Mouse (Mus musculus): ENCODE measurements around the gene Dab1.

The Dab1 gene

DNA sequence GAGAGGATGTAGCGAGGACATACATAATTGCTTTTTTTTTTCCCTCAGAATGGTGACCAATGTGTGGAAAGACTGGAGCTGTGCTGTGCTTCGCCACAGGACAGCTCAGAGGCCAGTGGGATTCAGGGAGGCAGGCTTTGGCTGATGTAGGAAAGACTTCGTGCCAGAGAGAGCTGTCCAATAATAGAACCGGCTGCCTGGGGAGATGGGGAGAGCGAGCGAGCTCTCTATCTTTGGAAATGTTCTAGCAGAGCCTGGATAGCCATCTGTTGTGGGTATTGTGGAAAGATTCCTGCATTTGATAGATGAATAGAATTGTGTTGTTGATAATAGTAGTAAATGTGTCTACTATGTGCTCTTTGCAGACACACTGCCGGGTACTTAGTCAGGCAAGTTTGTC, 833.4 kb downstream of the Dab1 start:
- DNase-seq (ENCODE audit: low spot score), result peak; percentile 80

DNA sequence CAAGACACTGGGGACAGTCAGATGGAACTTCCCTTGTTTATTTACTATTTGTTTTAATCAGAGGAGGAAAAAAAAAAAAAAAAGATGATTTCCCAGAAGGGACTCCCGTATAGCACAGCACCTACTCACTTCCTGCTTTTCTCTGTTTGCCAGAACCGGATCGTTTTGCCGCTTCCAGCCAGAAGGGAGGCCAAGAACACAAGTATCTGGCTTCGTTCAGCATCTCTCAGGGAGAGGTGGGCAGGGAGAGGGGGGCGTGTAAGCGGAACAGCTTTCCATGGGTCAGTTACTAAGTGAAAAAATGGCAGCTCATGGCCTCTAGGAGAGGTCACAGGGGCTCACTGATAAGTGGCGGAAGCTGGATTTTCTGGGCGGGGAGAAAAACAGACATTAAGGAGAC, 836.0 kb downstream of the Dab1 start:
- DNase-seq (ENCODE audit: low spot score), result no peak

DNA sequence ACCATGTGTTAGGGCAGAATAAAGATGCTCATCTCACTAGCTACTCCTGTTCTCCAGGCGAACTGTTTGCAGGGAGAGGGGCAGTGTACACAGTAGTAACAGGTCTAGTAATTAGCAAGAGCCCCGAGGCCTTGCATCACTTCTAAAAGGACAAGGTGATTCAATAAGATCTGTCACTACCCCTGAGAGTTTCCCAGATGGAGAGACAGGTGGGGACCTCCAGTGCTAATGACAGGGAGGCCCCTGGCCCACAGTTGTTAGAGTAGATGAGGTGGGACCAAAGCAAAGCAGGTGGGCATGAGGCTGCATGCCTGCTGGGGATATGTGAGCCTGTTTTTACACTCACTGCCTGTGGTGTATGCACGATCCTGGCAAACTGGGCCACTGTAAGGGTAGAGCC, 836.6 kb downstream of the Dab1 start:
- no peak for DNase-seq (ENCODE audit: low spot score)

DNA sequence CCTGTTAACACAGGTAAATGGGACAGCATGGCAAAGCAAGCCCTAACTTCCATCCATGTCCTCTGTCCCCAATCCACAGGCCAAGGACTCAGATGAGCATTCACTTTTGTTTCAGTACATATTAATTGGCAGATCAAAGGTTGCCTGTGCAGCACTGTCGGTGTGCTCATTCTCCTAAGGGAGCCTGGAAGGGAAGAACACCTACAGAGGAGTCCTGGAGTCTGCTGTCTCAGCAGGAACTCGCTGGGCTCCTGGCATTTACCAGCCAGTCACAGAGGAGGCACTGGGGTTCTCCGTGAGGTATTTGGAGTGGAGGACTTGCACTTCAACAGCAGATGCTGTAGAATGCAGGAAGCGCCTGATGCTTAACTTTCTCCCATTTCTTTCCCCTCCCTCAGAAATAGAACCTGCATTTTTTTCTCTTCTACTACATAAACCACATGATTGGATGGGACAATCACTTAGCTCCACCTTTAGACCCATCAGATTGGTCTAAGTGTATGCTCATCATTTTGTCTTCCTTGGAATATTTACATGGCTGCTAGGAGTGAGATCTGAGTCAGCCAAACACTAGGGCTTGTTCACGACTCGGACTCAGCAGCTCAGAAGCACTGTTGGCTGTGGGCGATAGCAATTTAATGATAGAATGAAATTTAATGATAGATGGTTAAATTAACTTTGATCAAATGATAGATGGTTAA, 837.2 kb downstream of the Dab1 start:
- no peak for DNase-seq (ENCODE audit: low spot score)

DNA sequence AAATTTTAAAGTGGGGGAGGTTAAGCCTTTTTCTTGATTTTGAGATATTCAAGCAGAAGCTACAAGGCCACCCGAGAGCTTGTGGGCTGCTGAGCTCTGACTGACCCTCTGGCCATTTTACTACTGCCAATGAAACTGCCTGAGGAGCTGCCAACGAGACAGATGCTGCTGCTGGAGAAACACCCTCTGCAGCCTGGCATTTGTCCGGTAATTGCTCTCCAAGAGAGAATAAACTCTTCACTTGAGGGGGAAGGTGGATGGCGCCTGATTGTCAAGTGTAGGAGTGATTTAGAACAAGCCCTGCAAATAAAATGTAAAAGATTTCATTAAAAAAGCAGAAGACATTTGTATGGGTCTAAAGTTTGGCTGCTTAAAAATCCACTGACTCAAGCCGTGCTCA, 839.6 kb downstream of the Dab1 start:
- peak; percentile 65 for DNase-seq (ENCODE audit: low spot score)

DNA sequence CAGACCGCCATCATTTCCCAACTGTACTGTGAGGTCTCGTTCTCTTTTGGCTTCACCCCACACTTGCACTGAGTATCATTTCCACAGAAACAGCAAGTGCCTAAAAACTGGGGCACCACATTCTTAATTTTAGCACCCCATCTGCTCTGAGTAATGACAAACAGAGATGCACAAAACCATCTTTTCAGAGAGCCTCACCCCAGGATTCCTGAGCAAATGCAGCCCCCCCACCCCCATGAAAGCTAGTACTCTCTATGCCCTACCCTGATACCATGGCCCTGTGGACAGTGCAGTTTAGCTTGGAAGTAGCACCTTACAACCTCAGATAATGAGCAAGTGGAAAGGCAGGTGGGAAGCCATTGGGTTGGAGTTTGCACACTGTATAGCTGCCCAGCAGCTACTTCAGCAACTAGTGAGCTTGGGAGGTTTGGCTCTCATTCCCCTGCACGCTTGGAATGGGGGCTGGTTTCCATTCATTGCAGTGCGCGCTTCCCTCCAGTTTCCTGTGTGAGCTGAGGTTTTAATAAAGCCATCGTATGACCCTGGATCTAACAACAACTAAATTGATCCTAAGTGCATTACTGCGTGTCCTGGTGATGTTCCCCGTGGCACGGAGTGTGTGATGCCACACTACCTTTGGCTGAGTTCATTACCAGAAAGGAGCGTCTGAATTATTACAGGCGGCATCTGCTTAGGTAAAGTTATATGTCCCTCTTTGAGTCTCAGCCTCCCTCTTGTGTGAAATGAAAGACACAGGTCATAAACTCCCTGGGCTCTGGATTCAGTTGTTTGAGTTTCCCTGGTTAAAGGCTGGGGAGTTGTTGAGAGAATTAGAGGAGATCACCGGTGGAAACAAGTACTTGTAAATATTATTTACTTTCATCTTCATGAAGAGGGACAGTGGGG, 842.2 kb downstream of the Dab1 start:
- DNase-seq (ENCODE audit: low spot score), result peak; percentile 44

DNA sequence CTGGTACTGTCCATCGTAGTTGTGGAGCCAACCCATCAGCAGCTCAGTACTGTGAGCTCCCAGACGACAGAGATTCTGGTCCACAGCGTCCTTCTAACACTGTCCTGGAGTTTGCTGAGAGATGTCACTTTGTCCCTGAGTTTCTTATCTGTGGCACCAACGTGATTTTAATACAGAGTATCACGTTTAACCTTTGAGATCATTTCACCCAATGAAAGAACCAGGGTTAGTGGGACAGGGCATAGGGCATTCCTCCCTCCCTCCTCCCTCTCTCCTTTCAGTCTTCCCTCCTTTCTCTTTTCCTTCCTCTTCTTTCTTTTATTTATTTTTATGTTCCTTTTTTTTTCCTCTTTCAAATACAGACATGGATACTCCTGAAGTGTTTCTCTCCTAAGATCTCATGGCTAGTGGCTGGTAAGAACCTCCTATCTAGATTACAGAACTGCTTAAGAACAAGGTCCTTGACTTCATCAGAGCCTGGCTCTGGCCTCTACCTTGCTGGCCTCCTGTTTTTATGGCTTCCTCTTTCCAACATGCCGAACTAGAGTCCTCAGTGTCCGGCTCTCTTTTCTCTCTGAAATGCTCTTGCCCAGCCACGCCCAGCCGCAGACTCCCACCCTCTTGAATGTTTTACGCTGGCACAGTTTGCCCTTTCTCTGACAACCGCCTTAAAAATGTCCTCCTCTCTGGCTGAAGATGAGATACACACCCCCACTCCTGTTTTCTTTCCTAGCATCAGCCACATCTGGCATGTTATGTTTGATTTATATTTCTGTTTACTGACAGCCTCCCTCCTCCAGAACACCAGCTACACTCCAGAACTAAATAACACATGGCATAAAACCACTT, 844.0 kb downstream of the Dab1 start:
- no peak for DNase-seq (ENCODE audit: low spot score)

DNA sequence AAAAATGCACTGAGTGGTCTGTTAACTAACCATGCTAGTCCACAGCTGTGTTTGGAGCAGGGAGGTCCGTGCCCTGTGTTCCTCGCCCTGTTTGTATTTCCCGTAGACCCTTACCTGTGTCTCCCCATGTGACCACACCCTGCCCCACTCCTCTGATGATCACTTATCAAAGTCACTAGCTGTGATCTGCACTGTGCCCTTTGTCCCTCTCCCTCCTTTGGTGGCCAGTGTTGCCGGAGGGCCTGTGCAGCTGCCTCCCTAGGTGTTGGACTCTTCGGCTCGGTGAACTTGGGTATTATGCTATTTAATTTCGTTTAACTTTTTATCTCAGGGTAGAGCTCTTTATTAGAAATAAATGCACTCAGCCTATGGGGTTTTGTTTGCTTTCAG, 844.6 kb downstream of the Dab1 start:
- no peak for DNase-seq (ENCODE audit: low spot score)

DNA sequence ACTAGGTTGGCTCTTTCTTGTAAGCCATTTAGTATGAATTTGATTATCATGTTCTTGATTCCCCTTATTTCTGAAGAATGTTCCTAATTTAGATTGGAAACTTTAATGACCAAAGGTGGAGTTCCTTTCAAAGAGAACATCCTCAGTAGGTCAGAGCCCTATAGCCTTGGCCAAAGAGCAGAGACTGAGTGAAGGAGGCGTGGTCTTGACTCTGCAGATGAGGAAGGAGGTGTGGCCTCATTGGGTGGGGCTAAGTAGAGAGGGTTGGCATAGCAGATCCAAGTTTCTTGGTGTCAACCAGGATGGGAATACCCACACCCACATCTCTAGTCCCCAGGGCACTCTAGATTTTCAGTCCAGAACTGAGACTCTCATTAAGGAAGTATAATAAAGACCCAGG, 846.4 kb downstream of the Dab1 start:
- DNase-seq (ENCODE audit: low spot score), result no peak

DNA sequence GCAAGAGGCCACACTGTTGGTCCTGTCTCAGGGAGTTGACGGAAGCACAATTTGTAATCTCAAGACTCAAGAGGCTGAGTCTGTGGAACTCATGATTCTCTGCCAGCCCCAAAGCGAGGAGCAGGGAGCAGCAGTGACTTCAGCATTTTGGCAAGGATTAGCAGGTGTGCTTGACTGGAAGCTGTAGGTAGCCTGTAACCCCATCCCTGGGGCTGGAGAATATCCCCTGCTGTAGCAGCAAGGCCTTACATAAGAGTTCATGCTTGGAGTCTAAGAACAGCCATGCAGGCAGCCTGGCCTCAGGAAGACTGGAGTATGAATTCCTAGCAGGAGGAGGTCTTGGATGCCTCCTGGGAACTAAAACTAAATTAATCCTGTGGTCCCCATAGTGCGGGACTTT, 849.5 kb downstream of the Dab1 start:
- DNase-seq (ENCODE audit: low spot score), result no peak

DNA sequence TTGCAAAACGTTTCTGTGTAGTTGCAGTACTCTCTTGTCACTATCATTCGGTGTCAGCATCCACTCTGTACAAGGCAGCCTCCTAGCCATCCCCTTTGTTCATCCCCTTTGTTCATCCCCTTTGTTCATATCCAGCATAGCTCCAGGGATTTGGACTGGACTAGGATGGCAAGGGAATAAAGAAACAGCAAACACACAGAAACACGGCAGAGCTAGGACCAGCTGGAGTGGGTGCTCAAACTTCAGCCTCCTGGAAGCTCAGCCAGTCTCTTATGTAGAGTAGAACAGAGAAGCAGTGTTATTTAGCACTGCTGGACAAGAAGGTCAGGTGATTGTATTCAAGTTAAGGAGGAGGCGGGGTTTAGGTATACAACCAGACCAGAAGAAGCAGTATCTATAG, 853.8 kb downstream of the Dab1 start:
- no peak for DNase-seq (ENCODE audit: low spot score)

DNA sequence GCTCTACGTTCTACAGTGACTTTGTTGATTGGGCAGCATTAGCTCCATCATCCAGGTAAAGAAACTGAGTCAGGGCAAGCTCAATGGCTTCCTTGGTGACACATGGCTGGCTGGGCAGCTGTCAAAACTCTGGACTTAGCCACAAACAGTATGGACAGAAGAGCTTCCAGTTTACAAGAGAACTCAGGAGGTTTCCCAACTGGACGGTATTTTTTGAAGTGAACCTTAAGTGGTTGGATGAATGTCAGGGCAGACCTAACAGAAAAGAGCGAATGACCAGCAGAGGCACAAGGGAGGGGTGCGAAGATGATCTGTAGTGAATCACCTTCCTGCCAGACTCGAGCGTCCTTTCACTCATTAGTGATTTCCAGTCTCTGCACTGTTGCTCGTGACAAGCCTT, 857.7 kb downstream of the Dab1 start:
- no peak for DNase-seq (ENCODE audit: low spot score)

DNA sequence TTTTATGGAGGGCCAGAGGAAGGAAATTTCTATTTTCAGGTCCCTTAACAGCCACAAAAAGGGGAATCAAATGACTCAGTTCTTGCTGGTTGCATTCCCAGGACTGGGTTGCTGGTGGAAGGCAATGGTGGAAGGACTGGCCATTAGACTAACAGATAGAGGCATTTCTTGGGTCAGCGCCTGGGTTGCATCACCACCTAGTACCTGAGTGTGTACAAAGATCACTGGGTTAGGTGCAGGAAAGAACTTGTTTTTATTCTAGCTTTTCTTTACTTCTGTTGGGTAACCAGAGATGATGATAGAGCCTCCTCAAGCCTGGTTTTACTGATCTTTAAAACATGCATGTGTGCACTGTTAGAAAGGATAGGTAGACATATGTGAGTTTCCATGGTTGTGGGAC, 864.8 kb downstream of the Dab1 start:
- no peak for DNase-seq (ENCODE audit: low spot score)

DNA sequence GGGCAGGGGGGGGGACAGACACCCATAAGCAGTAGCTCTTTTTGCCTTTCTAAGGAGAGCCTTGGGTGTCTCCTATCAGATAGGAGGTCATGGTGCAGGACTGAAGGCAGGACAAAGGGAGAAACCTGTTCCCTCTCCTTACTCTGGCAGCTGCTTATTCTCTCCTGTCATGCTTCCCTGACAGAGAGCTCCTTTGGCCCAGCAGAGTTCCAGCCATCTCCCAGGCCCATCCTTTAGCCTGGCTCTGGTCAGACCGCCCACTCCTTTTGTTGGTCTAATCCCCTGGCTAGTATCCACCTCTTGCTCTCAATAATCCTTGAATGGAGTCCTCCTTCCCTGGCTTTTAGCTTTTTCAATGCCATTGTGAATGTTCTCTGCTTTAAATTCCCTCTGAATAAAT, 878.1 kb downstream of the Dab1 start:
- no peak for DNase-seq (ENCODE audit: low spot score)

DNA sequence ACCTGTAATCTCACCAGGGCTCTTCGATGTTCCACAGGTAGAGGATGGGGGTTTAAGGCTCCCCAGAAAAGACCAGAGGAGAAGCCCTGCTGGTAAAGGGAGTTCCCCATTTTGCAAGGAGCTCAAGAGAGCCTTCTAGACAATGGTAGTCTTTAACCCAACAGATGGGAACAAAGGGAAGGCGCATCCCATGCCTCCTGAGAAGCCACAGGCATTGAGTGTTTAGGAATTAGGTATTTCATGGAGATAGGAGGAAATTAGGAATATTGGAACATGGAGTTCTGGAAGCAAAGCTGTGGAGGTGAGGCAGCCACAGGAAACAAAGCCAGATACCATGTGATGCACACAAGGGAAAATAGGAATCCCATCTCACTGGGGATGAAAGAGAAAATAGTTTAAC, 881.0 kb downstream of the Dab1 start:
- no peak for DNase-seq (ENCODE audit: low spot score)

DNA sequence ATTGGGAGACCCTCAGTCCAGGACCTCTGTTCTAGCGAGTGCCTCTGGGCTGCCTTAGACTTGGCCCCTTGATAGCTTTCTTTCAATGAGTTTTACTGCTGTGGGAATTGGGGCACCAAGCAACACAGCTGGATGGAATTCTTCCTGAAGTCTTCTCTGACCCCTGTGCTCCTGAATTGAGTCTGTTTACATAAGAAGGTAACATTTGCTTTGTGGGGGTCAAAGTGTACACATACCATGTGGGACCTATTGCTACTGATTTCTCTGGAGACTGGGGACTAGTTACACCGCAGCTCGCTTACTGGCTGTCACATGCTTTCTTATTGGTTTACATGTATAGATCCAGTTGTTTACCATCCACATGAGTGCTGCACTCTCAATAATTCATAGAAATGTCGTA, 881.5 kb downstream of the Dab1 start:
- no peak for DNase-seq (ENCODE audit: low spot score)

DNA sequence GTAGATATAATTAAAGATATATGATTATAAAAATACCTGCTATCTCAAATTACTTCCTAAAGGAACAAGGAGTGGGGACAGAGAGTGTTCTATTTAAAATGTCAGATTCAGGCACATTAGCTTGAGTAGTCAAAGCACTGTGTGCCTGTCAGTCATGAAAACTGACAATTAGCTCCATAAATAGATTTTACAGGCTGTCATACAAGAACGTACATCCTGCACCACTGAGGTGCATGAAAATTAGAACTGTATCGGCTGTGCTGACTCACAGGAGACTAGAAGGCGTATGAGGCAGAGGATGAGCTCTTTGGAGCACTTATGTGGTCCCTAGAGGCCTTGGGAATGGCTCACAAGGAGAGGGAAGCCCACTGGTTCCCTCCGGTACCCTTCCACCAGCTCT, 882.1 kb downstream of the Dab1 start:
- DNase-seq (ENCODE audit: low spot score), result no peak

DNA sequence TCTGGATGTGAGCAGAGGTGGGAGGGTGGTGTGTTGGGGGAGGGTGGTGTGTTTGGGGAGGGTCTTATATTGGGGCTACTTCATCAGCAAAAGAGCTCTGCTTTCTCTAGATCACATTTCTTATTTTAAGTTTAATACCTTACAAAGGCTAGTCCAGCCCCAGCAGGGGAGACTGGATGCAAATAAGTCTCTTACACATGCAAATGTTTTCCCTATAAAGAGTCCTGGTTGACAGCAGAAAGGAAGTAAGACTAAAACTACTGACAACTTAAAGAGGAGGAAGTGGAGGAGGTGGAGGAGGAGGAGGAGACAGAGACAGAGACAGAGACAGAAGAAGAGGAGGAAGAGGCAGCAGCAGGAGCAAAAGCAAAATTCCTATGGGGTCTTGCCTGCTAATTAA, 885.8 kb downstream of the Dab1 start:
- DNase-seq (ENCODE audit: low spot score), result no peak

DNA sequence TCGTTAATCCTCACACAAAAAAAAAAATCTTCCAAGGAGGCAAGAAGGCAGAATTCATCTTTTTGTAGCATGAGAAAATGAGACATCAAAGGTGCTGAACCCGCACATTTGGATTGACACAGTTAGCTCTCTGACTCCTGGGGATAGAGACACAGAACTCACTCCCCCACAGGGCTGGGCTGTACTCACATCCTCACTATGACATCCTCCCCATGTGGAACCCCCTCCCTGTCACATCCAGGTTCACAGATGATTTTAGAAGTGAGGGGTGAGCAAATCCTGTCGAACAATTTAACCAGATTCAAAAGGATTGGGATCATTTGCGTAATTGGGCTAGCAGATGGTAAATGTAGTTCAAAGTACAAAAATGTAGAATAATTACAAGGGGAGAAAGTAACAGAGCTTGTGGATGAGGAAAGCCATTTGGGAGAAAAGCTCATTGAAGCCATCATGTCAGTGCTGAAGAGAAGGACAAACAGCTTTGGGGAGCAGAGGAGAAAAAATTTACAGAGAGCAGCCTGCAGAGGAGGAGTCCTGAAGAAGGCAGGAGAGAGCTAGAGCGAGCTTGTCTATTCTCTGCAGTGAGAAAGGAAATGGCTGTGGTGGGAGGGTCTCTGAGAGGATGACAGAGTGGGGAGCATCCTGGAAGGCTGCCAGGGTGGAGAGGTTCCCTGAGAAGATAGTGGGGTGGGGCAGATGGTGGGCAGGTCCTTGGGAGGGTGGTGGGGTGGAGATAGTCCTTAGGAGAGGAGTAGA, 890.2 kb downstream of the Dab1 start:
- no peak for DNase-seq (ENCODE audit: low spot score)

DNA sequence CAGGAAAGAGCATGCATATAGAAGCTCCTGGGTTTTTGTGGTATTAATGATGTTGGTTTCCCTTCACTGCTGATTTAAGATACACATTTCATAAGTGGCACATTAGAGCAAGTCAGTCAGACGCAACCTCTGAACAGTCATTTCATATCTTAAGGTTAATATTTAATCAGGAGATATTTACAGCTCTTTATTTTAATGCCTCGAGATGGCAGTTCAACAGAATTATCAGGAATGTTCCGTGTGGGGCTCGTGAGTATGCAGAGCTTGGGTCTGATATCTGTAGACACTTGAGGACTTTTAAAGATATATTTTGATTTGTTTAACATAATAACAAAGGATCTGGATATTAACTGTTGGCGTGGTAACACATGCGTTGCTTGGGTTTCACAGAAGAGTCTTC, 892.7 kb downstream of the Dab1 start:
- no peak for DNase-seq (ENCODE audit: low spot score)

DNA sequence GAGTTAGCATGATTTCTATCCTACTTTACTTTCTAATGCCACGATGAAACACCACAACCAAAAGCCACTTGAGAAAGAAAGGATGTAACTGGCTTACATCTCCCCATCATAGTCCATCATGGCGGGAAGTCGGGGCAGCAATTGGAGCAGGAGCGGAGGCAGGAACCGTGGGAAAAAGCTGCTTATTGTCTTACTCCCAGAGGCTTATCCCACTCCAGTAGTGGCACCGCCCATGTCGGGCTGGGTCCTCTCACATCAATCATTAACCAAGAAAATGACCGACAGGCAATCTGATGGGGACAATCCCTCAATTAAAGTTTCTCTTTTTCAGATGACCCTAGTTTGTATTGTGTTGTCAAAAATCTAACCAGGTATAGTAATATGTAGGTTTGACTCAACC, 893.4 kb downstream of the Dab1 start:
- DNase-seq (ENCODE audit: low spot score), result no peak

DNA sequence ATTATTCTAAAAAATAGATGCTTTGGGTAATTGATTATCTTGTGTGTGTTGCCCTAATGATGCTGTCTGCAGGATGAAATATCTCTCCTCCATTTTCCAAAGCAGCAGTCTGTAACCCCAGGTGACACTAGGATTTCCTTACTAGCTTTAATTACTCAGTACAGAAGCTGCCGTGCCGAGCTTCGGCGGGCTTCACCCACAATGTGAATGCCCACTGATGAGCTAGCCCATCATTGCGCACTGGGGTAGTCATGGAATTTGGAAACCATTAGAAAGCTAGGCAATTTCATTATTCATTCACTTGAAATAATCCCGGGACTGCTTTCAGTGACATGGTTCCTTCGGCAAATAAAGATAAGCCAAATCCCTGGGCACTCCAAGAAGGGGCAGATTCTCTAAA, 894.5 kb downstream of the Dab1 start:
- DNase-seq (ENCODE audit: low spot score), result no peak

Data from layer of hippocampus, adult 11-12 months (tissue).